Mouse (Mus musculus) ZHBTc4 (cell line): ENCODE results near the gene Tenm4.
A peak's percentile ranks its signal among the peaks of the same experiment; 100 is the strongest.

Experiments
- DNase-seq: peaks from one replicate; pipeline ENCODE4 v3.0.0-alpha.2; 2011; ENCODE audit warnings: low read depth, low spot score

The Tenm4 gene

DNA sequence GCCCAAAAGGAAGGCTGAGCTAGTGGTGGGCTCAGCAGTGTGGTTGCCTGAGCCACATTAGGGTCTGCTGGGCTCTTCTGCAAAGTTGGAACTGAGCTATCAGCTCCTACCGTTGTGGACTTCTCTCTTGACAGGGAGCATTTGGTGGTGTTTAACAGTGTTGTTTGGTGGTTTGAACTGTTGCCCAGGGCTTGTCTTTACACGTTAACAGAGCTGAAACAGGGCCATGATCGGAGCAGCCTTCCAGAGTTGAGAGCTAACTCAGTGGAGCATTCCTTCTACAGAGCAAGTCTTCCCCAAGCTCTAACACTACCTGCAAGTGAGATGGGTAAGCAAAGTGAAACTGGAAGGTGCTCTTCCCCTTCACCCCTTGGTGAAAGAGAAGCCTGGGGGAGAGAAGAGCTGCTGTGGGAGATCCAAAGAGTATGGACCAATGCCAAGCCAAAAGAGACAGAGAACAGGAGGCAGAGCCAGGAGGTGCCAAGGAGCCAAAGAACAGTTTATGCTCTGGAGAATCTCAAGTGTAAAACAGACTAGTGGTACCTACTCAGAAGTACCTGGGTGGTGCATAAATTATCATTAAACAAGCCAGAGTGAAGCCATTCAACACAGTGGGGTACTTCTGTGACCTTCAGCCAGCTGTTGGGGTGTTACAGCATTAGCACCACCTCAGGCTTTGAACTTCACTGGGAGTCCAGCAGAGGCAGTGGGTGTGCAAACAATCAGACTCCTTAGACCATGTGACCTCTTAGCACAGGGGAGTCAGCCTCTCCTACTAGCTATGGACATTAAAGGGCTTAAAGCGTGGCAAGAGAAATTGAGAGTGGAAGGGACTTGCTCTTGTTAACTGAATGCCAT, 71.5 kb downstream of the Tenm4 start:
- peak; percentile 45 for DNase-seq

DNA sequence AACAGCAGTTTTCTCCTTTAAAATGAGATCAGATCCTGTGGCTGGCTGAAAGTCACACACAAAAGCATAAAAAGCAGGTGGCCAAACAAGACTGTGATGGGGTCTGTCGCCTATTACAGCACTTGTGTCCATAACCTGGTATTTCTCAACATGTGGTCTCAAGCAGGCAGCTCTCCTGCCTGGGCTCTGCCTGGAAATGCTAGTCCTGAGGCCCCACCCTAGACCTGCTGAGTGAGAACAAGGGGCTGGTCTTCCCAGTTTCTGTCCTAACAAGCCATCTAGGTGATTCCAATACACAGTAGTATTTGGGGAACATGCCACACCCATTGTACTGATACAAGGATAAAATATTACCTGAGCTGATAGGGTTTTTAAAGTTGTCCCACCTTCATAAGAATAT, 73.8 kb downstream of the Tenm4 start:
- DNase-seq, result peak; percentile 43

DNA sequence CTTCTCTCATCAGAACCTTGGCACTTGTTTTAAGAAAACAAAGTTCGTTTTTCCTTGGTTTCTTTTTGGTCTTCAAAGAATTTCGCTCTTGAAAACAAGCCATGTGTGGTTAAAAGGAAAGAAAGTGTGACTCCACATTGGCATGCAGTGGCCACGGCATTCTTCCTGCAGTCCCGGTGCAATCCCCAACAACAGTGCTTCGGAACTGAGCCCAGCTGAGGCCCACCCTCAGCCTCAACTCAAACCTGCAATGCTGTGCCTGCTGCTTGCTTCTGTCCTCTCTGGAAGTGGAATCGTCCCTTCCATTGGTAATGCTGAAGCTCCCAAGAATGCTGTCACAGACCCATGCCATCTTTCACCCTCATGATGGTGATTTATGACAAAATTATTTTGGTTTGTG, 88.6 kb downstream of the Tenm4 start:
- DNase-seq, result no peak

DNA sequence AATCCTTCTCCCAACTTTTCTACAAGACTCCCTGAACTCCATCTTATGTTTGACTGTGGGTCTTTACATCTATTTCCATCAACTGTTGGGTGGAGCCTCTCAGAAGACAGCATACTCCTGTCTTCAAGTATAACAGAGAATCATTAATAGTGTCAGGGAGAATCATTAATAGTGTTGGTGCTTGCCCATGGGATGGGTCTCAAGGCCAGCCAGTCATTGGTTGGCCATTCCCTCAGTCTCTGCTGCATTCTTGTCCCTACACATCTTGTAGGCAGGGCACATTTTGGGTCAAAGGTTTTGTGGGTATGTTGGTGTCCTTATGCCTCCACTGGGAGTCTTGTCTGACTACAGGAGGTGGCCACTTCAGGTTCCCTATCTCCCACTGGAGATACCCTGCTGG, 91.1 kb downstream of the Tenm4 start:
- DNase-seq, result no peak

DNA sequence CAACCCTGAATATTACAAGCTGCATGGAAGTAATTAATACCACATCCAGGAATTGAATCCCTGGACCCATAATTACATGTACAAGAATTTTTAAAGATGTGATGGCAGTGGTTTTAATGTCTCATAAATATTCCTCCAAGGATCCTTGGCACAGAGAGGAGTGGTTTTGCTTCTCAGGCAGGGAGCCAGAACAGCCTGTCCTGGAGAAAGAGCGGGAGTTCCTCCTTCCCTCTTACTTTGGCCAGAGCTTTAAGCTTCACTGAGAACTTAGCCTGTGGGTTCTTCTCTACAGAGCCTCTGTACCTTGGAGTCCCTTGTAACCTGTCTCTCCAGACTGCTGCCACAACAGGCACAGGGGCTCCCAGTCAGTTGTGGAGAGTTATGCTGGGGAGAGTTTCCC, 94.9 kb downstream of the Tenm4 start:
- DNase-seq, result no peak

DNA sequence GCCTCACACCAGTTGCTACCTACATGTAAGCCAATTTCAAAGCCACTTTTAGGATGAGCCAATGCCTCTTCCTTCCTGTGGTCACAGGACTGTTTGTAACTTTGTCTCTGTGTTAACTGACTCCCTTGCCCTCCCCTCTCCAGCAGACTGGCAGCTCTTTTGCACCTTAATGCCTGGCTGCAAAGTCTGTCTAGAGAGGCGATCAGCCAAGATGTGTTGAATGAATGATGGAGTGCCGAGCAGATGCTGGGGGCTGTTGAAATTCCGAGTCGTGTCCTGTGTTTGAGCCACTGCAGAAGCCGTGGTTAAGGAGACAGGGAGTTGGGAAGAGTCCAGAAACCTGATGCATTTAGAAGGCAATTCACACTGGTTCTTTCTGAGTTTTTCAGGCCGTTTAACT, 96.2 kb downstream of the Tenm4 start:
- DNase-seq, result peak; percentile 39

DNA sequence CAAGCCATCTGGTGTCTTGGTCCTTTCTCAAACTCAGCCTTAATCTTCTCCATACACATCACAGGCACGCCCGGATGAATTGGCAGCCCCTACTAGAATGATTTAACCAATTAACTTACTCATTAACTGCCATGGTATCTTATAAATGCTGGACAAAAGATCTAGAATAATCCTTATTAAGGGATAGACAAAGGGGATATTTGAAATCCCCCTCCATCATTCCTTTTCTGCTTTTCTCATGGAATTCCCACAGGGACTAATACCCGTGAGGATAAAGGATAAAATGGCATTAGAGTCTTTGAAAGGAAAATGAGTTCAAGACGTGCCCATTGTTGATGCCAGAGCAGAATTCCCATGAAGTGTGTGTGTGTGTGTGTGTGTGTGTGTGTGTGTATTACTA, 99.6 kb downstream of the Tenm4 start:
- no peak for DNase-seq

DNA sequence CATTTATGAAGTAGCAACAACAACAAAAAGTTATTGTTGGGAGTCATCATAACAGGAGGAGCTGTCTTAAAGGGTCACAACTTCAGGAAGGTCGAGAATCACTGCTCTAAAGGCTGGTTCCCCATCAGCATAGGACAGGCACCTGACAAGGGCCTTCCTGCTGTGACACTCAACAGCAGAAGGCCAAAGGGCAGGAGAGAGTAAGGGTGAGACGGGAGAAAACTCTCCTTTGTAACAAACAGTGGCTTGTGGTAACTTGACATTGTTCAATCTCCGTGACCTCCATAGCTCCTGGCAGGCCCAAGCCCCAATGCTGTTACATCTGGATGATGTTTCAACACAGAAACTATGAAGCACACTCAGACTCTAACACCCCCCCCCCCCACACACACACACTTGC, 101.0 kb downstream of the Tenm4 start:
- peak; percentile 39 for DNase-seq

DNA sequence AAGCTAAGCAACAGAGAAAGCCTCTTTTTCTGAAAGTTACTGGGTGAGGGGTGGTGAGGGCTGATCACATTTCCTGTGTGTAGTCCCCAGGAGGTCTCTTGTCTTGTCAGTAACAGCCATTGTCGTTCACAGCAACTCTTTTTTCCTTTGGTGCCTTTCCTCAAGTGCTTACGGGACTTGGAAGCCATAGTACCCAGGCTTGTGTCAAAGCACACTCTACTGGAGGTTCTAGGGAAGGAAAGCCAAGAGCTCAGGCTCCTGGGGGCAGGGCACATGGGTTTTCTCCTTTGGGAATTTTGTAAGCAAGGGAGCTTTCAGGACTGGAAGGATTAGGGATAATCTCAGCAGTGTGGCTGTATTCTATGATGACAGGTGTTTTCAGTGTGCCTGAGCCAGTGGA, 103.4 kb downstream of the Tenm4 start:
- peak; percentile 17 for DNase-seq

DNA sequence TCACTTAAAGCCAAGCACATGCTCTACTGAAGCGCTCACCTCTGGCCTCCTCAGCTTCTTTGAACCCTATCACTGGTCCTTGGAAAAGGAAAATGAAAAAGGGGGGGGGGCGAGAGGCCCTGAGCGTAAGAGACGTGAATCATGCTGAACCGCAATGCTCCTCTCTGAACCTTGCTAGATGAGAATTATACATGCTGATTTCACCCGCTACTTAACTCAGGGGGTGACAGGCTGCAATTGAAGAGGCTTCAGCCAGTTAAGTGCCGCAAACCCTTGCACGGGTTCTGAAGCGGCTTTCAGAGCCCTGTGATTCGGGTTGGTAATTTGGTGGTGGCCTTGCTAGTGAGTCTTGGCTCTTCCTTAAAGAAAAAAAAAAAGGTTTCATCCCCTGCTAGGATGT, 106.5 kb downstream of the Tenm4 start:
- no peak for DNase-seq

DNA sequence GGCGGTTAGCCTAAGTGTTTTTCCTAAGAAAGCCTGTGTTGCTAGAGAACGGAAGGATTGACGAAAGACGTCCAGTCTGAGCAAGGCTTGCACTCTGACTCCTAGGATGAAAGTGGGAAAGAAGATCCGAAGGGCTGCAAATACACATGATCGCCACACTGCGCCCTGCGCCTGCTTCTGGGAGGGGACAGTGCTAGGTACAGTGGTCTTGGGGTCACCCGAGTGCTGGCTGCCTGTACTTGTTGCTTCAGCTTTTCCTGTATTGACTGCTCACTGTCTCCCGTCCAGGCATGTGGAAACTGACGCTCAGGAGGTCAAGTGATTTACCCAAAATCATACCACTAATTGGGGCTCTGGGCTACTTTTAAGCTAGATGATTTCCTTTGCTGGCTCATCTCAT, 107.3 kb downstream of the Tenm4 start:
- DNase-seq, result no peak

DNA sequence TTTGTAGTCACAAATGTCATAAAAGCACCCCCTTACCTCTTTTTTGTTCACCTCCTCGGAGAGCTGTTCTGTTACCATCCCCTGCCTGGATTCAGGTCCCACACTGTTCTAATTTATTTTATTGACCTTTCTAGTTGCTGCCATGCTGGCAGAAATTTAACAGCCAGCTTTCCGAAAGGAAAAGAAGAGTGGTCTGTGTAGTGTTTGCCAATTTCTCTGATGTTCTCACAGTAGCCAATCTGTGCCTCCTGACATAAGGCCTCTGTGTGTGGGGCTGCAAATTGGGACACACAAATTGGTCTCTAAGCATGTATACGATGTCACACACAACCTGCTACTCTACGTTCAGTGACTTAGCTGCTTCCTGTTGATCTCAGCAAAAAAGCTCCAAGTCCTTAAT, 109.7 kb downstream of the Tenm4 start:
- no peak for DNase-seq

DNA sequence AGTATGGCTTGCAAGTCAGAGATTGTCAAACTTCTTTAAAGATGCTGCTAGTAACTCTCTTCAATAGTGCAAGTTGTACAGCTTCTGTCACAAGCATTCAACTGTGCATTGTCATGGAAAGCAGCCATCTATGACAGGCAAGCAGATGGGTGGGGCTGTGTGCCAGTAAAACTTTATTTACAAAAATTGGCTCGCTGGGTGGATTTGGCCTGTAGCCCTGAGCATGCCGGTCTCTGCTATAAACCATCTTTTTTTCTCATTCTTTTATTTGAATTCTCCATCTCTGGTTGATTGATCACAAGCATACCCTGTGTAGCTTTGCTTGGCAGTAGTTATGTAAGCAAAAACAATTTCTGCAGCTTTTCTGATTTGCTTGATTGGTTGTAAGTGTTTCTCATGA, 119.5 kb downstream of the Tenm4 start:
- DNase-seq, result peak; percentile 24

DNA sequence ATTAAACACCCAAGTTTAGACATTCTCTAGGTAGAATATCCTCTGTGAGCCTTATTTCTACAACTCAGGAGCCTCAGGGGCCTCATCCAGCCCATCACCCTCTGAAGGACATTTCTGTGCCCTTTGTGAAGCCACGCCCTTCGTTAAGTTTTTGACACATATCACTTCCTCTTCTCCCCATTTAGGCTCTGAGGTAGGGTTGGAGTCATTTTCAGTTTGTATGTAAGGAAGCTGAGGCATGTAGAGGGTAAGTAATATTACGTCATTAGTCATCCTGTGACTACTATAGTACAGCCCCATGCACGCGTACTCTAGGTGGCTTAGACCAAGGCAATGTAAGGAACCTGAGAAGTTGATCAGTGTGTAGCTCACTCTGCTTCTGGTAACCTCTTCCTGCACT, 124.9 kb downstream of the Tenm4 start:
- no peak for DNase-seq

DNA sequence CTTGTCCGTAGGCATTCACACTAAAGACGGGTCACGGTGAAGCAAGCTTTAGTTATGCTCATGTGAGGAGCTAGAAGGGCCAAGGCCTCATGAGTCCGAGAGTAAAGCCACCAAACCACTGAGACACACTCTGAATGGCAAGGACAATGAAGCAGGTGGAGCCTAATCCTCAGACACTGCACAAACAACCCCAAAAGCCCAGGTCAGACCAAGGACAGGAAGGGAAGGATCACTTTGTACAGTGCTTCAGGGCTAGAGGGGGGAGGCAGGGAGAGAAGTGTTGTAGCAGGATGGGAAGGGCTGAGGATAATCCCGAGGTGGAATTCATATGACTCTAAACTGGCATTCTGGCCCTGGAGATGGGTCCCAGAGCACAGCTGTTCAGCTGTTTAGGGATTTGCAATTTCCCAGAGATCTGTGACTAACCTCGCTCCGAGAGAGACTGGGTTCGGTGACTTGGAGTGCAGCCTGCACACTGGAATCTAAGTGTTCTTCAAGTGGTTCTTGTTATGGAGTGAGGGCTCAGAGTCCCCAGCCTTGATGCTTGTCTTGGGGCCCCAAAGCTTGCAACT, 129.9 kb downstream of the Tenm4 start:
- peak; percentile 58 for DNase-seq

DNA sequence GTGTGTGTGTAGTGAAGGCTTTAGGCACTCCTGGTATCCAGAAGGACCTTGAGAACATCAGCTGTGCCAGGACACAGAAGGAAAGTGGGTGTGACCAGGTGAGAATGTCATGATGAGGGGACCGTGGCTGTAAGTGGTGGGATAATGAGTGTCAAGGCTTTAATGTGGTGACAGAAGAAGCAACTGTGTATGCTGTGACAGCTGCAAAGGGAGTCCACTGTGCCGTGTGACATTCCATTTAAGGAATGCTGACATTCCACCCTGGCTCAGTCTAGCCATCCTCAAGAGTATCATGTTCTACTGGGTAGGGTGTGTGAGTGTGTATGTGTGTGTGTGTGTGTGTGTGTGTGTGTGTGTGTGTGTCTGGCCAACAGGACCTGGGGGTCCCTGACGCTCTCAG, 130.8 kb downstream of the Tenm4 start:
- peak; percentile 52 for DNase-seq

DNA sequence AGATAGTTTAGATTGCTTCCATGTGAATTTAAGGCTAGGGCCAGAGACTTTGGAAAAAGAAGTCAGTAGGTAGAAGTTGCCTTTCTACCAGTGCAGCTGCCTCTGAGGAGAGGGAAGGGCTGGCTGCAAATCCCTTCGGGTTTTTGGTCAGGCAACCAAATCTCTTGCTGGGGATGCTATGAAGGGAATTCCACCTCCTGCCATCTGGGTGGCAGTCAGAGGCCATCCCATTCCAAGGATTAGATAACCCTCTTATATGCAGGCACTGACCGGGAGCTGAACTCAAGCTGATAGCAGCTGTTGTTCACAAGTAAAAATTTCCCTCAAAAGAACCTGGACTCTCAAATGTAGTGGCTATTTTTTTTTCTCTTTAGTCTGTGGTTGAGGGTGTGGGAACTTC, 132.9 kb downstream of the Tenm4 start:
- DNase-seq, result no peak

DNA sequence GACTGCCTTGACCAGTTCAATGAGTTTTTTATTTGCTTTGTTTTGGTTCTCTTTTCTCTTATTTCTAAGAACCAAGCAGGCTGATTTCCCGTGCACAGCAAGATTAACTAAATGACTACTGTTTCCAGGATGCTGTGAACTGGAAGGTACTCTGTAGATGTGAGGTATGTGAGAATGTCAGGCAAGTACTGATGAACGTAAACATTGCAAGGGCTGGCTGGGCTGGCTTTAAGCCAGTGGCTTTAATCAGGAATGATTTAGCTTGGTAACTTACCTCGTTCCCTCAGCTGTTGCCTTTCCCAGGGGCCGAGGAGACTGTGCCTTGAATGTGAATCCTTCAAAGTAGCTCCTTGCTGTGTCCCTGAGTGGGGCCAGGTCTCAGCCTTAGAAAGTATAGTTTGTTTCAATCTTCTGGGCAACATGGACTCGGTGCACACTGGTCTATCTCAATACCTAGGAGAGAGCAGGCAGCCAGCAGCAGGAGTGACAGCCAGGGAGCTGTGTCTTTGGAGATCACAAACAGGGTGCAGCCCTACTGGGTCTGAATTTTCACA, 134.4 kb downstream of the Tenm4 start:
- DNase-seq, result no peak

DNA sequence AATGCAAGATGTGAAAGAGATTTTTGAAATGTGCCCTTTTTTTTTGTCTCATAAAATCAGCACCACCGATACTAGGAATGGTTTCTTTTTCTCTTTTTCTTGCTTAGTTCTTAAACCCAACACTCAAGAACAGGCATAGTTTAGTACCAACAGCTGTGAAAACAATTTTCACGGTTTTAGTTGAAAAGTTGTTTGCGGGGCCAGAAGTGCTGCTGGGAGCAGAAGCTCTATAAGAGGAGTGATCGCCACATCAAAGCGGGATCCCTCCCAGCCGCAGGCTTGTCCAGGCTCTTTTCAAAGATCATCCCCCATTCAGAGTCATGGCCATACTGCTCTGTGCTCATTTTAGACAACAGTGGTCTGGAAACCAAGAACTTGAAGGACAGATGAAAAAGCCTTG, 137.1 kb downstream of the Tenm4 start:
- no peak for DNase-seq

DNA sequence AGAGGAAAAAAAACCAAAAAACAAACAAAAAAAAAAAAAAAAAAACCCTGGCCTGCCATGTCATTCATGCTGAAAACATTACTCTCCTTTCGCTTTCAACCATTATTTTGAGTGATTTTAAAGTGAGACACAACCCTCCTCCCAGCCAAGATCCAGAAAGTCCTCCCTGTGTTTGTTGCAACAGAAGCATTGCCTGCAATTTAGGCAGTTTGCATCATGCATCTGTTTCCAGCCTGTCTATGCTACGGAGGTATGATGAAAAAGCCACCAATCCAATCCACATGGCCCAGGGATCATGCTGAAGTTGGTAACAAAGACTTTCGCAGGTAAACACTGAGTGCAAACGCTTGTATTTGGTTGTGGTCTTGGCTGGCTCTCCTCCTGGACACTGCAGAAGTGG, 158.3 kb downstream of the Tenm4 start:
- no peak for DNase-seq

DNA sequence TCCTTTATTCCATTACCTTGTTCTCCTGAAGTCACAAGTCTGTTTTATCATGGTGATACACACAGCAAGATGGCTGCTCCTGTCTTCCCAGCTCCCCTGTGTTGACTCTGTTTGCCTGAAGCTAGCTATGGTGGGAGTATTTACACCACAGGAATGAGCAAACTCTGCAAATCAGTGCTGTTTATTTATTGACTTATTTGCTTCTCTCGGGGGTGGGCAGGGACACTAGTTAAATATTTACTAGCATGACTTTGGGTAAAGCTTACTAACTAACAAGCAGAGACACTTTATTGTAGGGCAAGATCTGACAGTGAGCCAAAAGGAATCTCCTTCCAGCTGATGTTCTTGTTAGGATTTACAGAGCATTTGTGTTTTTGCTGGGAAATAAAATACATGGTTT, 160.1 kb downstream of the Tenm4 start:
- no peak for DNase-seq

DNA sequence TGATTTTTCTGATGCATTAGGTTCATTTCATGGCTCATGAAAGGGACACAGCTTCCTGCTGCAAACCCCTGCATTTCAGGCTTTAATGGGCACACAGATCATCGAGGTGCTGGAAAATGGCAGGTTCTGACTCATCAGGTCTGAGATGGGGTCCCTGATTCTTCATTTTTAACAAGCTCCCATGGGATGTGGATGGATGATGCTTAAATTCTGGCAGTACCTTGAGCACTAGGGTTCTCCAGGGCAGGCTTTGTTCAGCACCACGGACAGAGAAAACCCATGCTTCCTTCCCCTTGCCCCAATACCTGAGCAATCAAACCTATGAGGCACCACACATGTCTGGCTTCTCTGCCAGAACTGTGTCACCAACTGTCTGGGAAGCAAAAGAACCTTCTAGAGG, 163.3 kb downstream of the Tenm4 start:
- peak; percentile 46 for DNase-seq

DNA sequence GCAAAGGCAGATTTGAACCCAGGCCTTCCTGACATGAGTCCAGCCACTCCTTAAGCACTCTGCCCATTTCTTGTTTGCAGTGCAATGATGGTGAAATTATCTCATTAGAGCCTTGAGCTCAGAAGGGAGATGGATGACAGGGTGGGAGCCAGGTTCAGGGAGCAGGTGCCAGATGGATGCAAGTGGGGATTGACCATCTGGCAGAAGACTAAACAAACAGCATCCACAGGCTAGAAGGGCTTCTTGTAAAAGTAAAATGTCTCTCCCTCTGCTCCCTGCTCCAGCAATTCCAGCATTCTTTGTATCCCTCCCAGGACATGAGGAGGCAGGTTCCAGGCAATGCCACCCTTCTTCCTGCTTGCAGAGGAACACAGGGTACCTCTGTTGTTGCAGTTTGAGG, 165.3 kb downstream of the Tenm4 start:
- DNase-seq, result no peak
